Mouse (Mus musculus) CH12.LX (cell line): Measurements from ENCODE around the gene Tcf7l1.

Experiments used
- CTCF ChIP-seq, 2 experiments: IDR thresholded peaks in 1 of 2; conservative IDR thresholded peaks in 1 of 2; 2 replicates each; pipeline ENCODE4 v1.5.1; 2011 to 2012; ENCODE audit warnings: low read depth in 2 of 2, low read length in 2 of 2, improper control_type of control experiment in 1 of 2, inconsistent platforms in 1 of 2, mild to moderate bottlenecking in 1 of 2, moderate library complexity in 1 of 2
- E2F4 ChIP-seq: IDR thresholded peaks from 2 replicates; pipeline ENCODE4 v1.6.1; 2011; ENCODE audit warnings: low read depth, low read length, improper control_type of control experiment; ENCODE audit not compliant: insufficient replicate concordance
- EP300 ChIP-seq: IDR thresholded peaks from 2 replicates; pipeline ENCODE4 v1.6.1; 2011; ENCODE audit warnings: low read length, improper control_type of control experiment
- MAX ChIP-seq: IDR thresholded peaks from 2 replicates; pipeline ENCODE4 v1.6.1; 2011; ENCODE audit warnings: low read length, improper control_type of control experiment
- NRF1 ChIP-seq: IDR thresholded peaks from 2 replicates; pipeline ENCODE4 v1.6.1; 2014; ENCODE audit warnings: low read depth, mild to moderate bottlenecking, inconsistent platforms, low read length, improper control_type of control experiment, moderate library complexity
- POLR2A ChIP-seq: IDR thresholded peaks from 2 replicates; pipeline ENCODE4 v1.6.1; 2011; ENCODE audit warnings: low read depth, mild to moderate bottlenecking, improper control_type of control experiment, low read length
- RAD21 ChIP-seq: IDR thresholded peaks from 2 replicates; pipeline ENCODE4 v1.6.1; 2011; ENCODE audit warnings: low read depth, mild to moderate bottlenecking, low read length, improper control_type of control experiment, moderate library complexity
- RCOR1 ChIP-seq: conservative IDR thresholded peaks from 2 replicates; pipeline ENCODE4 v1.6.1; 2012; ENCODE audit warnings: low read depth, mild to moderate bottlenecking, inconsistent platforms, low read length, improper control_type of control experiment
- SIN3A ChIP-seq: IDR thresholded peaks from 2 replicates; pipeline ENCODE4 v1.6.1; 2012; ENCODE audit warnings: low read length, improper control_type of control experiment, inconsistent platforms
- TCF12 ChIP-seq: IDR thresholded peaks from 2 replicates; pipeline ENCODE4 v1.6.1; 2014; ENCODE audit warnings: low read depth, mild to moderate bottlenecking, inconsistent platforms, low read length, improper control_type of control experiment
- USF1 ChIP-seq: IDR thresholded peaks from 2 replicates; pipeline ENCODE4 v1.6.1; 2014; ENCODE audit warnings: low read depth, mild to moderate bottlenecking, inconsistent platforms, low read length, improper control_type of control experiment
- ZKSCAN1 ChIP-seq: IDR thresholded peaks from 2 replicates; pipeline ENCODE4 v1.6.1; 2012; ENCODE audit warnings: low read depth, inconsistent platforms, low read length, improper control_type of control experiment, borderline replicate concordance

DNA sequence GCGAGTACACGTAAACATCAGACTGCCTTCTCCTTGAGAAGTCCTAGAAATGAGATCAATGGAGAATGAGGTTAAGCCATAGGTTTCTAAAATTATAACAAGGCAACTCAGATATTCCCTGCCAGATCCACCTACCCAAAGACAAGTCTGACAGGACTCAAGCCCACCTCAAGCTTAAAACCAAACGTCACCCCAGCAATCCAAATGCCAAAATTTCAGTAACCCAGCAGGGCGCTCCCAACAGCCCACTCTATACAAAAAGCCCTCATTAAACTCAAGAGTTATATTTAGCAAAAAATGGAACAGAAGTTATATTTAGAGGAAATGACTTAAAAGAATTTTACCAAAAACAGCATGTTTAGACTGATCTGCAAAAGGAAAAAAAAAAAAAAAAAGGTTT lies 5.3 kb downstream of the Tcf7l1 start:
- no peak for TF ChIP-seq SIN3A
- TF ChIP-seq MAX, result no peak
- TF ChIP-seq RAD21, result no peak
- no peak for TF ChIP-seq CTCF (conservative IDR thresholded peaks at IDR 0.05 in 1 of 2, IDR thresholded peaks at IDR 0.05 in 1 of 2; ENCODE audit: low read depth in 2 of 2, low read length in 2 of 2)
- TF ChIP-seq E2F4, result no peak
- TF ChIP-seq EP300, result no peak
- TF ChIP-seq RCOR1, result no peak
- no peak for TF ChIP-seq TCF12
- TF ChIP-seq USF1, result no peak
- no peak for TF ChIP-seq POLR2A
- no peak for TF ChIP-seq NRF1
- no peak for TF ChIP-seq ZKSCAN1
